Mouse (Mus musculus) T-helper 2 cell (primary cell): ENCODE measurements around the gene Capn7.

Experiments used
- in situ Hi-C: fragments of 300-600 bp; cut with MboI, MseI; formaldehyde crosslinking; loops from one replicate; pipeline ENCODE4 v1.15.1; 2025; ENCODE audit warnings: high pct_unique_total_duplicates

Gene Capn7

GRCm38 (mm10) chr14:31336369-31337155 lies at the start of gene Capn7:
Gene Capn7, plus strand, starts transcription at chr14:31336638.
- in situ Hi-C loops = no loop called here

- in situ Hi-C loops = no loop called here
These were observed 23.2 kb upstream of the Capn7 start for GRCm38 (mm10) chr14:31313192-31313591.

- in situ Hi-C loops = loop anchor here (5.0 kb wide), 2 partner anchors 44 to 84 kb away; no protein-coding TSS in a partner anchor
These were observed 19.8 kb upstream of the Capn7 start for GRCm38 (mm10) chr14:31316613-31317012.

- in situ Hi-C loops = loop anchor here (5.0 kb wide), 2 partner anchors 45 to 85 kb away; no protein-coding TSS in a partner anchor
These were observed 18.7 kb upstream of the Capn7 start for GRCm38 (mm10) chr14:31317754-31318153.

- in situ Hi-C loops = loop anchor here (5.0 kb wide), 2 partner anchors 47 to 87 kb away; no protein-coding TSS in a partner anchor
These were observed 16.9 kb upstream of the Capn7 start for GRCm38 (mm10) chr14:31319546-31319945.

- in situ Hi-C loops = no loop called here
These were observed 15.3 kb upstream of the Capn7 start for GRCm38 (mm10) chr14:31321181-31321580.

GRCm38 (mm10) chr14:31322191-31322590 lies 14.2 kb upstream of the Capn7 start:
- in situ Hi-C loops = no loop called here

GRCm38 (mm10) chr14:31323189-31323588 lies 13.2 kb upstream of the Capn7 start:
- in situ Hi-C loops = no loop called here

GRCm38 (mm10) chr14:31323849-31324792 lies 12.3 kb upstream of the Capn7 start, which contains the start of gene Dnah1:
Gene Dnah1, minus strand, starts transcription at chr14:31323896.
- in situ Hi-C loops = no loop called here

- in situ Hi-C loops = no loop called here
These were observed 11.6 kb upstream of the Capn7 start for GRCm38 (mm10) chr14:31324851-31325250.

GRCm38 (mm10) chr14:31325551-31325950 lies 10.9 kb upstream of the Capn7 start:
- in situ Hi-C loops = no loop called here

- in situ Hi-C loops = no loop called here
These were observed 9.7 kb upstream of the Capn7 start for GRCm38 (mm10) chr14:31326770-31327169.

- in situ Hi-C loops = no loop called here
These were observed 9.2 kb upstream of the Capn7 start for GRCm38 (mm10) chr14:31327196-31327595.

GRCm38 (mm10) chr14:31327681-31328080 lies 8.8 kb upstream of the Capn7 start:
- in situ Hi-C loops = no loop called here

- in situ Hi-C loops = no loop called here
These were observed 6.7 kb upstream of the Capn7 start for GRCm38 (mm10) chr14:31329741-31330140.

GRCm38 (mm10) chr14:31330957-31331356 lies 5.5 kb upstream of the Capn7 start:
- in situ Hi-C loops = no loop called here

- in situ Hi-C loops = no loop called here
These were observed 673 bp upstream of the Capn7 start for GRCm38 (mm10) chr14:31335765-31336164.

- in situ Hi-C loops = no loop called here
These were observed 968 bp downstream of the Capn7 start for GRCm38 (mm10) chr14:31337406-31337805.

GRCm38 (mm10) chr14:31337947-31338346 lies 1.5 kb downstream of the Capn7 start:
- in situ Hi-C loops = no loop called here

GRCm38 (mm10) chr14:31343241-31343640 lies 6.8 kb downstream of the Capn7 start:
- in situ Hi-C loops = no loop called here

GRCm38 (mm10) chr14:31345367-31345766 lies 8.9 kb downstream of the Capn7 start:
- in situ Hi-C loops = no loop called here

- in situ Hi-C loops = no loop called here
These were observed 25.8 kb downstream of the Capn7 start for GRCm38 (mm10) chr14:31362236-31362635.
